Mouse (Mus musculus) cortical plate, adult 2 months (tissue): ENCODE results near the gene Neurl1b. TPM values are rescaled to one million over a fixed set of nuclear protein-coding genes. Genes with fewer than 3 reads are reported as not detected.
A peak's percentile ranks its signal among the peaks of the same experiment; 100 is the strongest.

Experiments used
- H3K27ac ChIP-seq: fragments of 200-500 bp; 2 replicates; pipeline ENCODE4 v1.5.1; 2012; ENCODE audit warnings: low read length, control low read depth, inconsistent platforms; ENCODE audit not compliant: insufficient read depth
- H3K4me1 ChIP-seq: fragments of 200-500 bp; 2 replicates; pipeline ENCODE4 v1.6.1; 2011; ENCODE audit warnings: low read length; ENCODE audit not compliant: control insufficient read depth, insufficient read depth
- H3K4me3 ChIP-seq: fragments of 200-500 bp; 2 replicates; pipeline ENCODE4 v1.5.1; 2011; ENCODE audit warnings: mild to moderate bottlenecking, low read length, control low read depth; ENCODE audit not compliant: insufficient read depth
- CTCF ChIP-seq: fragments of 200-500 bp; IDR thresholded peaks from 2 replicates; pipeline ENCODE4 v1.5.1; 2011; ENCODE audit warnings: mild to moderate bottlenecking, control low read depth, low read length; ENCODE audit not compliant: insufficient read depth; ENCODE audit errors: extremely low read depth
- POLR2A ChIP-seq: fragments of 200-500 bp; IDR thresholded peaks from 2 replicates; pipeline ENCODE4 v1.6.1; 2011; ENCODE audit warnings: mild to moderate bottlenecking, low read length, control low read depth; ENCODE audit not compliant: insufficient read depth; ENCODE audit errors: extremely low read depth
- polyA plus RNA-seq: library from polyadenylated mRNA; depleted of rRNA; stranded (reverse); fragments of >200 nt; gene quantifications from 2 replicates; pipeline ENCODE4 v1.2.3, GENCODE M21; 2012

Neurl1b gene
- polyA plus RNA-seq, 1 experiment = 53.4 TPM

DNA sequence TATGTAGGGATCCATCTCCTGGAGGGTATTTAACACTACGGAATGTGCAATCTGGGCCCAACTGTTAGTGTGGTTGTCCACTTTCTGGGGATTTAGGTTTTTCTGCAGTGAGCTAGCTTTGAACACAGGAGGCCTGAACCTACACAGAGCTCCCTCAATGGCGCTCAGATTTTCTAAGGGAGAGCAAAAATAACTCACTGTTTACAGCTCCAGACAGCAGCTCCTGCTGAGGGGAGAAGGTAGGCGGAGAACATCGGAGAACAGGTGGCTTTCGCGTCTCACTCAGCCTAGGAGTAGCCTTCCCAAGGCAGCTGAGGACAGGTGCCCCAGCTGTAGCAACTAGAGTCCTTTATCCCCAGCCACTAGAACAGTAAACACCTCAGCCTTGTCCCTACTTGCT is 27.6 kb downstream of the Neurl1b start:
- no peak for TF ChIP-seq POLR2A
- no peak for TF ChIP-seq CTCF
- Histone ChIP-seq H3K27ac (no peak overlapping the region), H3K4me3 (no peak overlapping the region), H3K4me1 (peaks cover 5% of the 10 kb centered on the region; the same call in 1 of the 2 replicates)

DNA sequence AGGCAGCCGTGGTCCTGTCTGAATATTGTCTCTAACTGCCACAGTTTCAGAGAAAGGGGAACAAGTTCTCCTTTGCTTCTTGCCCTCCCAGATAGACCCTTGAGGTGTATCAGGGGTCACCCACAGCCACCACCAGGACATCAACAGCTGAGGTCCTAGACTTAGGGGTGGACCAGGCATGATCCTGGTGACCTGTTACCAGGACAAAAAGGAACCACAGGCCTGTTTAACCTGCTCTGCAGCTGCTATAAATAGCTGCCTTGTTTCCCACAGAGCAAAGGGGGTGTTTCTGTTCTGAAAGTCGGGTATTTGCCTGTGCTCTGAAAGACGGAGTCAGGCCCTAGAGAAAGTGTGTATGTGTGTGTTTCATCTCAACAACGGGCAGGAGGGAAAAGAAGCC is 29.2 kb downstream of the Neurl1b start:
- H3K27ac ChIP-seq = no peak overlapping the region
- H3K4me1 ChIP-seq = peaks cover 2% of the 10 kb centered on the region; the same call in 1 of the 2 replicates
- H3K4me3 ChIP-seq = no peak overlapping the region
- TF ChIP-seq CTCF (no peak), POLR2A (no peak)

DNA sequence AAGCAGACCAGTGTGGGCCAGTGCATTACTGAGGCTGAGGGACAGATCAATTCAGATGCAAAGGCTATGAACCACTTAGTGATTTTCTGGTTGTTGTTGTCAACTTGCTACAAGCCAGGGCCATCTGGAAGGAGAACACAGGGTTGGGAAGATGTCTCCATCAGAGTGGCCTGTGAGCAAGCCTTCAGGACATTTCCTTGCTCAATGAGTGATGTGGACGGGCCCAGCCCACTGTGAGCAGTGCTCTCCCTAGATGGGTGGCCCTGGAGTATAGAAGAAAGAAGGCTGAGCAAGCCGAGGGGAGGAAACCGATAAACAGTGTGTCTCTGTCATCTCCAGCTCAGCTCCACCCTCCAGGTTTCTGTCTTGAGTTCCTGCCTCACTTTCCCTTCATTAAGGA is 34.8 kb downstream of the Neurl1b start:
- no peaks in the 10 kb centered on the region; the same call in 1 of the 2 replicates for H3K4me1 ChIP-seq
- H3K27ac ChIP-seq = no peak overlapping the region
- H3K4me3 ChIP-seq = no peak overlapping the region
- TF ChIP-seq CTCF = no peak
- TF ChIP-seq POLR2A = no peak

DNA sequence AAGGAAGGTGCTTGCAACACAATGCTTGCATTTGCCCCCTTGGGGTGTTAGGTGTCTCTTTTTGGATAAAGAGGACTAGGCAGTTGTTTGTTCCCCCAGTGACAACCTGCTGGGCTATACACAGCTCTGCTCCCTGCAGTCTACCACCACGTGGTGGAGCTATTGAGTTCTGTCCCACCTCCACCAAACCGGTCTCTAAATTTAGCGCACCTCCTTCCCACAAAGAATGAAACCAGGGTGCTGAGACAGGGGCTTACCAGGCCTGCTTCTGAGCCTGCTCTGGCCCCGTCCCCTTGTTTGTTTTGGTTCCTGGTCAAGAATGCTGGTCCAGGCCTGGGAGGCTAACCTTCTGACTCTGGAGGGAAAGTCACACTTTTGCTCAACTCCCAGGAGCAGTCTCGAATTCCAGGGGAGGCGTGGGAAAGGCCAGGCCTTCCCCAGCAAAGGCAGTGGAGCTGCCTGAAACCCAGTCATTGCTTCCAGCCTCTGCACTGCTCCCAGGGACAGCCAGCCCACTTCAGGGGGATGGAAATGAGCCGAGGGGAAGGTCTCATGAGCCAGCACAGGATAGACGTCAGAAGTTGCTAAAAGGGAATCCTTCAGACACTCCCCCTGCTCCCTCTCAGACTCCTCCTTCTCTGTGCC is 37.1 kb downstream of the Neurl1b start:
- H3K4me3 ChIP-seq = no peak overlapping the region
- no peaks in the 10 kb centered on the region; the same call in 1 of the 2 replicates for H3K4me1 ChIP-seq
- peak; percentile 55 for TF ChIP-seq CTCF
- TF ChIP-seq POLR2A = no peak
- H3K27ac ChIP-seq = peak overlapping the region; percentile 9; the same call in 1 of the 2 replicates

DNA sequence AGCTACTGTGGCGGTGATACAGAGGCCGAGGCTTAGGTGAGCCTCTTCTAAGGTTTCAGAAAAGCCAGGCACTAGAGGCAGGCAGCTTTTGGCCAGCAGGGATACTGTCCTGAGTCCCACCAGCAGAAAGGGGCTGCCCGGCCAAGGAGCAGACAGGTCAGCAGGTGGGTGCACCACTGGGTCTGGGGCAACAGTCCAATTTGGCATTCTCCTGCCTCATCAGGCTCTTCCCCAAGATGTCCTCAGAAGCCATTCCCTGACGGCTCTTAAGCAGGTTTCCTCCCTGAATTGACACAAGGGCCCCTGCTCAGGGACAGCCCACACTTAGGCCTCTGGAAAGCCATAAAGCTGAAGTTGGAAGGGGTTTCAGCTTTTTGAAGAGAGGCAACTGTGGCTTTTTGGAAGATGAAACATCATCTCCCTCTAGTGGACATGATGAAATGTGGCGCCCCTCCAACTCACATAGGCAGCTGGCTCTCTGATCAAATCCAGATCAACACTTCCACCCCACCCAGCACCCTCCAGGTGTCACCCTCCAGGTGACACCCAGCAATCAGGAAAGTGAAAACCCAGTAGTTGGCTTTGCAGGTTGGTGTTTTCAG is 37.8 kb downstream of the Neurl1b start:
- H3K4me3 ChIP-seq = no peak overlapping the region
- TF ChIP-seq POLR2A (no peak), CTCF (peak; percentile 73)
- no peaks in the 10 kb centered on the region; the same call in 1 of the 2 replicates for H3K4me1 ChIP-seq
- peak overlapping the region; percentile 9; the same call in 1 of the 2 replicates for H3K27ac ChIP-seq

DNA sequence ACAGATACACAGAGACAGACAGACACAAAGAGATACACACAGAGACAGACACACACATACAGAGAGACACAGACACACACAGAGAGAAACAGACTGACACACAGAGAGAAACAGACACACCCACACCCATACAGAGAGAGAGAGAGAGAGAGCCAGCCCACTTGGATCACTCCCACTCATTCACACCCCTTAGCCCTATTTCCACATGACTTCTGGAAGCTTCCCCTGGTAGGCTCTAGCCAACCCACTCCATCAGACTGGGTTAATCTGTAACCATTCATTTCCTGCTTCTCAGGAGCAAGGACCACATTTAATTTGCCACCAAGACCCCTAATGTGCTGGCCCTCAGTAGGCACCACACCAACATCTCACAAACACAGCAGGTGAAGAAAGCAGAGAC is 42.9 kb downstream of the Neurl1b start:
- H3K27ac ChIP-seq = no peak overlapping the region
- TF ChIP-seq CTCF = no peak
- TF ChIP-seq POLR2A = no peak
- H3K4me1 ChIP-seq = no peaks in the 10 kb centered on the region
- H3K4me3 ChIP-seq = no peak overlapping the region

DNA sequence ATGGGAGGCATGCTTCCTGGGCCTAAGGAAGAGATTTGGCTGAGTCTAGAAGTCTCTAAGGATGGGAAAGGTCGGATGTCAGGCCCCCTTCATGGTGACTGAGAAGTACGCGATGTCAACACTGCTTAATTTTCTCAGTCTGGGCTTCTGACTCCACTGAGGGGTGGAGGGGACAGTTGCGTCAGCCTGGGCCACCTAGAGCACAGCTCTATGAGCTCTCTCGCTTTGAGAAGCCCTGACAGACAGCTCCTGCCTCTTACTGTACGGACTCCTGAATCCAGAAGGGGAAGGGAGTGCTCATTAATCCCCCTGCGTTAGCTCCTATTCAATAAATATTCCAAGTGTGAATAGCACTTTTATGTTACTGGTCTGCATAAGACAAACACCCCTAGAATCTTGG is 43.4 kb downstream of the Neurl1b start:
- no peak overlapping the region for H3K27ac ChIP-seq
- H3K4me1 ChIP-seq = peaks cover 1% of the 10 kb centered on the region; the same call in 1 of the 2 replicates
- TF ChIP-seq CTCF (no peak), POLR2A (no peak)
- H3K4me3 ChIP-seq = no peak overlapping the region

DNA sequence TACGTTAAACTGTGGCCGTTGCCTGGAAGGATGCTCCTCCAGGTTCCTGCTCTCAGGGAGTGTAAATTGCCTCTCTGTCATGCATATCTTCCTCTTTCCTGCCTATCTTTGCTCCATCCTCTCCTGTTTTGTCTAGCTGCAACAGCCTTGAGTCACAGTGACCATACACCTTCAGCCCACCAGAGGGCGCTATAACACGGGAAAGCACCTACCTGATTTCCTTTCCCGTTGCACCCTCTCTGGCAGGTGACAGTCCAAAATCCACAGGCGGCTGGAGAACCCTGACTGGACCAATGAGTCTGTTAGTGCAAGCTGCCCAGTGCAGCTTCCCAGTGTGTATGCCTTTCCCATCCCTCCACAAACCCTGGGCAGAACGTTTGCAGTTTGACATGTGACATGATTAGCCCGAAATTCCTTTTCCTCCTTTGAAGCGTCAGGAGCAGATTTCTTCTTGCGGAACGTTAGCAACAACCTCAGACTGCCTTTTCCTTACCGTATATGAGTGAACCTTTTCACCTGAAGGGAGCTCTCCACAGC is 48.1 kb downstream of the Neurl1b start:
- H3K4me3 ChIP-seq = no peak overlapping the region
- H3K4me1 ChIP-seq = peaks cover 1% of the 10 kb centered on the region; the same call in 1 of the 2 replicates
- no peak overlapping the region for H3K27ac ChIP-seq
- TF ChIP-seq POLR2A = no peak
- TF ChIP-seq CTCF = peak; percentile 98

DNA sequence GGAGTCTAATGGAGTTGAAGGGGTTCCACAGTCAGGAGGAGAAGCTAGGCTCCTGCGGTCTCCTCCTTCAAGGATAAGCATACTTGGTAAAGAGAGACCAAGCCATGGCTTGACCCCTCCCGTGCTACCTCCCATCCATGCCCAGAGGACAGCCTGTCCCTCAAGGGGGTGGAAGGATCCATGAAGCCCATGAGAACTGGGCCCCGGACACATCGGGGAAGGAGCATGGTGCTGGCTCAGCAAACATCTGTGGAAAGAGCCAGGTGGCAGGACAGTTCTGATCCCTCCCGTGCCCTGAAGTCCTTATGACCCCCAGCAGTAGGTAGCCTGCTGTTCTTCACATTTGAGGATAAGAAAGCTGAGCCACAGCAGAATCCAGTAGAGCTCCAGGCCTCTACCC is 48.8 kb downstream of the Neurl1b start:
- no peak overlapping the region for H3K27ac ChIP-seq
- TF ChIP-seq POLR2A (no peak), CTCF (no peak)
- H3K4me3 ChIP-seq = no peak overlapping the region
- peaks cover 1% of the 10 kb centered on the region; the same call in 1 of the 2 replicates for H3K4me1 ChIP-seq
